Mouse (Mus musculus): ENCODE measurements around the gene Tmbim4.

Gene Tmbim4

DNA sequence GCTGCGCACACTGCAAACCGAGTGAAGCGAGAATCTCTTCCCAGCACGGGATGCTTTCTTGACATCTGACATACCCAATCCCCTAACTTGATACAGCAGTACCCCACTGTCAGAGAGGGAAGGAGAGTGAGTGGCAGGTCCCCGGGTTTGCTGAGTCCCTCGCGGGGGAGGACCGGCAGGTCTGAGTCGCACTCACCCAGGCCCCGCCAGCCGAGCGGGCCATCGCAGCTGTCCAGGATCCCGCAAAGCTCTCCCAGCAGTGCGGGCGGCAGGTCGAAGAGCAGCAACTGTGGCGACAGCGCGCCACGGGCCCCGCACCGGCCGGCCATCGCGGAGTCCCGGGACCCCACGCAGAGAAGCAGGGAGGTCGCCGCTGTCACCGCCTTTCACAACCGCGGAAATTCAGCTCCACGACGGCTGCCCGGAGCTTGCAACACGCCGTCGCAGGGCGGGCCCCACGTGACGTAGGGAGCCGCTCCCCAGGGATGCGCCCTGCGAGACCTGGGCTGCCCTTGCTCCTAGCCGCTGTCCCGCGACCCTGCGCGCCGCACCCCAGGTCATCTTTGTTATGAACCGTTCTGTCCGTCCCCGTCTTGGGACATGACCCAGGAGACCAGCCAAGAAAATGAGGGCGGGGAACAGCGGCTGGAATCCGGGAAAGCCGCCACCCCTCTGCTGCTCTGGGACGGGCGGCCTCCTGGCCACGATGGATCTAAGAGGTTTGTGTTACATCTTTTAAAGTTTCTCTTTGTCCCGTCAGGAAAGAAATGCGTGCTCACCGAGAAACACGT is at the start of gene Tmbim4:
Gene Tmbim4 (plus strand): TSS at position 460 of the 791 bp plus-strand sequence.
- peak; percentile 48 for DNase-seq (ENCODE audit: low read depth, low spot score)

DNA sequence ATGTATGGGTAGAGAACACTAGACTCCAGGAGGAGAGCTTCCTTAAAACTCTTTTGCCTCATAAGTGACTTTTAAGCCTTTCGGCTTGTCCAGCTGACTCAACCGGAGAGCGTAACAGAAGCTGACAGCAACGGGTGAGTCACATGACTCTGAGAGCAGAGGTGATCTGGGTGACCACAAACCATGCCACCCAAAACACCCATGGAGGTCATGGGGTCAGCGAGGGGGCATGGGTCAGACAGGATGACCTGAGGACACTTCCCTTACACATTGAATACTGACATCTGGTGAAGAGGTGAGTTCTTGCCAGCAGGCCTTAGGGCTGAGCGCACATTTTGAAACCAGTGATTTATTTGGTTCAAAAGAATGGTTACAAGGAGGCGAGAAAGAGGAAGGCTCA is 49.7 kb upstream of the Tmbim4 start:
- DNase-seq (ENCODE audit: low read depth, low spot score), result no peak

DNA sequence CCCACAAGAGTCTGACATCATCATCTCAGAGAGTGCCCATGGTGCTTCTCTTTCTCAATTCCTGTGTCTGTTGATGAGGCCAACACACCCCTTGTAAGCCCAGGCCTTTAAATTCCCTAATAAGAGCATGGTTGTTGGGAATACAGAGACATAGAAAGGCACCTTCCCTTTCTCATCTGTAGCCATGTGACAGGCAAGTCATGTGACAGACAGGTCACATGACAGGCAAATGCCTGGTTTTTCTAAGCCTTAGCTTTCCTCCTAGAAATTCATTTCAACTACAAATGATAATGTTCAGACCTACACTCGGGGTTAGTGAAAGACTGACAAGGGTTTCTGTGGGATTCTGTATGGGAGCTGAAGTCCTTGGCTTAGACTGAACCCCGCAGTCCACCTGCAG is 47.5 kb upstream of the Tmbim4 start:
- DNase-seq (ENCODE audit: low read depth, low spot score), result no peak

- no peak for DNase-seq (ENCODE audit: low read depth, low spot score)
Observed at GRCm38 (mm10) chr10:120160533-120160932, 40.9 kb upstream of the Tmbim4 start.

DNA sequence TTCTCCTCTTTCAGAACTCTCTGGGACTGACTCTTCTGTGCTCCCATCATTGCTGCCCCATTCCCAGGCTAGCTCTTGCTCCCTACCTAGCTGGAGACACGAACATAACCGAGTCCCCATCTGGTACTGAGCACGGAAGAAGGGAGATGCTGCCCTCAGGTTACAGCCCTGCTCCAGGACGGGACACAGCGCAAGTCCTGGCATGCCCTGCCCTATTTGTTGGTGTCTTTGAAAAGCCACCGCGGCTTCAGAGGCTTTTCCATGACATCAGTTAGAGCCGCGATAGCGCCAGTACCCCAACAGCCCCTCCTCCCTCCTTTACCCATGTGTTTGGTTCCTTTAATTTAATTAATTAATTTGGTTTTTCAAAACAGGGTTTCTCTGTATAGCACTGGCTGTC is 38.5 kb upstream of the Tmbim4 start:
- DNase-seq (ENCODE audit: low read depth, low spot score), result no peak

DNA sequence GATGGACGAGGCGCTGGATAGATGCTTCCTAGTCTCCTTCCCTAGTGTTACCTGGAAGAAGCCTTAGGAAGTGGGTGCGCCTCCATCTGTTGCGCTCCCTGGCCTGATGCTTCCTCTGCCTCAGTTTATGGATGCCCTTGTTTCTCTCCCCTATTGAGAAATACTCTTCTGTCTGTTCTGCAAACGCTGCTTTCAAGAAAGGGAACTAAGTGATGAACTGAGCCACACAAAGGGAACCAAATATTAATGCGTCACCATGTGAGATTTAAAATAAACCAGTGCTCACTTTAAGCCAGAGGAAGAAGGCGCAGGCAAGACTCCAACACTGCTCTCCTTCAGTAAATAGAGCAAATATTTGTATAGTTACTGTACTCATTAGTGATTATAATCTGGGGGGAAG is 37.9 kb upstream of the Tmbim4 start:
- no peak for DNase-seq (ENCODE audit: low read depth, low spot score)

DNA sequence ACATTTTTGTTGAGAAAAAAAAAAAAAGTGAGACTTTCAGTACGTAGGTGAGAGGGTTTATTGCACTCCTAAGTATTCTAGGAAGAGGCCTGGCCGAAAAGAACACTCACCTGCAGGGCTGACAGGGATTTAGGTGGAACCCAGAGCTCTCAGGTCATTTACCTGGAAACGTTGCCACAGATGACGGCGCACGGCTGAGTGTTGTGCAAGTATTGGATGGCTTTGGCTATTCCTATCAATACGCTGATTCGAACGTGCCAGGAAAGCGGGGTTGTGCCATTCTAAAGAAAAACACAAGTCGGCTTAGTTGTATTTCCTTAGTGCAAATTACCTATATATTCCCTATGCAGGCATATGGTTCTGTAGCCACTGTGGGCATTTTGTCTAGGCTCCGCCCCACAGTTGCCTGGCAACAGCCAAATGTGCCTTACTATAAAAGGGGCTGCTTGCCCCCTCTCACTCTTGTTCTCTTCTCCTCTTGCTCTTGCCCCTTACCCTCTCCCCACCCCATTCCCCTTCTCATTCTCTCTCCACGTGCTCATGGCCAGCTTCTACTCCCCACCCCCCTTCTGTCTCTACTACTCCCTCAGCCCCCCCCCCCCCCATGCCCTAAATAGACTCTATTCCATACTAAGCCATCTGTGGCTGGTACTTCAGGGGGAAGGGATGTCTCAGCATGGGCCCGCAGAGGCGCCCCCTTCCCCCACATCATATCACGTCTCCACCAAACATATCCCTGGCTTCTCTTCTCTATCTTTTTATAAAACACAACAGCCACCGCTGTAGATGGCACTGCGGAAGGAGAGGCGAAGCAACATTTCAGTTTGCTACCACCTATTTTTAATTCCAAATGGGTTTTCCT is 36.2 kb upstream of the Tmbim4 start:
- DNase-seq (ENCODE audit: low read depth, low spot score), result no peak

DNA sequence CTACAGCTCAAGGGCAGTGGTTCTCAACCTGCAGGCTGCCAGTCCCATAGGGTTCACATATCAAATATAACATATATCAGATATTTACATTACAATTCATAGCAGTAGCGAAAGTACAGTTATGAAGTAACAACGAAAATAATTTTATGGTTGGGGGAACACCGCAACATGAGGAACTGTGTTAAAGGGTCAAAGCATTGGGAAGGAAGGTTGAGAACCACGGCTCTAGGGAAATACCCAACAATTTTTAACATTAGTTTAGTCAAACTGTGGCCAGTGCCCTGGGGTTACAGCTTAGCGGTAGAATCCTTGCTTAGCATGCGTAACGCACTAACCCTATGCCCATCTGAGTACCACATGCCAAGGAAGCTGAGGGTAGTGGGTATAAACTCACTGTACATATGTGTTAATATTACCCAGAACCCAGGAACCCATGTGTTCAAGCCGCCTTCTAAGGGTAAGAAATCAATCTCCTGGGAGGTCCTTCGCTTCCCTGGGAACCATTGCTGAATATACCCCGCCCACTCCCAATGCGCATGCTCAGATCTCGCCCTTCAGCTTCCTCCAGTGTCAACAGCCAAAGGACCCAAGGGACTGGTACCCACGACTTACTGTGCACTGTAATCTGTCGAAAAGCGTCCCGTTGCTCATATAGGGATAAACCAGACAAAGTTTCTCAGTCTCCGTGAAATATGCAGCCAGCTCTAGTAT is 35.4 kb upstream of the Tmbim4 start:
- DNase-seq (ENCODE audit: low read depth, low spot score), result no peak

DNA sequence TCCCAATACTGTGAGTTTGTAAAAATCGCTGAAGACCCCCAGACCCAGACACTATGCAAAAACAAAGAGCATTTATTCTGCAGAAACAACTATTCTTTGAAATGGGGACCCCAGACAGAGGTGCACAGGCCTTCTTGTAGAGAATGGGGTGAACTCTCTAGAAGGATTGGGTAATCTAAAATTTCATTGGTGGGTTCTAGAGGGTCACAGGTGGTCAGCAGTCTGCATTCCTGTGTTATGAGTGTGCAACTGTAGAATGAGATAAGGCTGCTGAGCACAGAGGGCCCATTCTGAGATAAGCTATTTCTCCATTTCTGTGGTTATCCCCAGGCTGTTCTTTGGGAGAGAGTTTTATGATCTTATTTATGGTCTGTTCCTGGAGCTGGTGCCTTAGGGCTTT is 33.3 kb upstream of the Tmbim4 start:
- no peak for DNase-seq (ENCODE audit: low read depth, low spot score)

DNA sequence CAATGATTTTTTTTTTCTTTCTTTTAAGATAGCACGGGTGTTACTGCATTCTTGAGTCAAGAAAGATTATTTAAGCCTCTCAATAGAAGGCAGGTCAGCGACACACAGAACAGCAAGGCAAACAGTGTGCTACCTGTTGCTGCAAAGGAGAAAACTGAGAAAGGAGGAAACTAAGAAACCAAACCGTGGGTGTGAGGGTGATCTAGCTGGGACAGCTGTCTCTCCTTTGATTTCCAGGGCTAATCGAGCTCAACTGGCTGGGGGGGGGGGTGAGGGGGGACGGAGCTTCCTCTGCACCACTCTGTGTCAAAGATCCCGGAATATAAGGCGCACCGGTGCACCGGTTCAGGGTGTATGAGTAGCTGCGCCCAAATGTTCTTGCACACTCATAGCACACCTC is 32.3 kb upstream of the Tmbim4 start:
- DNase-seq (ENCODE audit: low read depth, low spot score), result no peak

- DNase-seq (ENCODE audit: low read depth, low spot score), result no peak
Observed at GRCm38 (mm10) chr10:120169841-120170240, 31.5 kb upstream of the Tmbim4 start.

DNA sequence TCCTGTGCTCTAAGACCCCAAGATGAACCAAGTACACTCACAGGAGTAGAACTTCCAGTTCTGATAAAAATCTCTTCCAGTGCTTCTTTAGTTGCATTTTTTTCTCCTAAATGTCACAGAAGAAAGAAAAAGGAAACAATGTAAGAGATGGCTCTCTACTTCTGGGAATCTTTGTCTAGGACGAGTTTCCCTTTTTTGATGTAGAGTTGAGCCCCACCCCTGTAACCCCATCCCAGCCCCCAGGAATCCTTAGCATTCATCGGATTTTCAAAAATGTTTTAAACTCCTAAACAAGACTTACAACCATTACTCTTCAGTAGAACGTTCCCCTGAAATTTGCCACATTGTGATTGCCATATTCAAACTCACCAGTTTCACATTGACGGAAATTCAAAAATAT is 31.1 kb upstream of the Tmbim4 start:
- no peak for DNase-seq (ENCODE audit: low read depth, low spot score)

- no peak for DNase-seq (ENCODE audit: low read depth, low spot score)
Observed at GRCm38 (mm10) chr10:120171340-120171739, 30.1 kb upstream of the Tmbim4 start.

- DNase-seq (ENCODE audit: low read depth, low spot score), result no peak
Observed at GRCm38 (mm10) chr10:120174192-120174705, 27.1 kb upstream of the Tmbim4 start.

DNA sequence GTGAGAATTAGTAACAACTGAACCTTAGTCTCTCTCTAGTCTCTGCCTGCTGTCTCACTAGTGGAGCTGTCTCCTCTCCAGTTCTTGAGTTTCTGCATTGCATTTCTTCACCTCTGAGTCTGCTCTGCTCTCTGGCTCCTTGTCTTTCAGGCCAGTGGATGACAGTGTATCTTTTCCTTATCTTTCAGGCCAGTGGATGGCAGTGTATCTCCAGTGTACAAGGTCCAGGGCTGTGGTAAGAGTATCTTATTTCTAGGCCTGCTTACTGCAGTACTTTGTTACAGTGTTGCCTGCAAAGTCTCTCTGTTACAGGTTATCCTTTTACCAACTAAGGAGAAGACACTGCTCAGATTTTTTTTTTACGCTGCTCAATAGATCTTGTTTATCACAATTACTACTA is 18.5 kb upstream of the Tmbim4 start:
- no peak for DNase-seq (ENCODE audit: low read depth, low spot score)

- DNase-seq (ENCODE audit: low read depth, low spot score), result no peak
Observed at GRCm38 (mm10) chr10:120183342-120183741, 18.0 kb upstream of the Tmbim4 start.

GRCm38 (mm10) chr10:120188513-120188912 is 12.9 kb upstream of the Tmbim4 start:
- DNase-seq (ENCODE audit: low read depth, low spot score), result no peak

DNA sequence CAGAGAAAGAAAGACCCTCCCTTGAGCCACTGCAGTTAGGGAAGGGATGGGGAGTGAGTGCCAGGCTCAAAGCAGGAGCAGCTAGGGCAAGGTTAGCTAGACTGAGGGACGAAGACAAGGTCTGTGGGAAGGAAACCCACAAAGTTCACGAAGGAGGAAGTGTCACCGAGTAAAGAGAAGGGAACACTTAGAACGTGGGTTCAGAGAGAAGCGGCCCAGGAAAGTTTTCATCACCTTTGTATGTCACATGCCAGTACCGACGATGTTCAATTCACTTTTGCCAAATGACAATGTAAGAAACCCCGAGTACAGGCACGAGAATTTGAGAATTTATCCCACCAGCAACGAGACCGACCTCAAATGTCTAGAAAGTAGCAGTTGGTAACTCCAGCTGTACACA is 12.1 kb upstream of the Tmbim4 start:
- no peak for DNase-seq (ENCODE audit: low read depth, low spot score)

GRCm38 (mm10) chr10:120189782-120190181 is 11.6 kb upstream of the Tmbim4 start:
- no peak for DNase-seq (ENCODE audit: low read depth, low spot score)

DNA sequence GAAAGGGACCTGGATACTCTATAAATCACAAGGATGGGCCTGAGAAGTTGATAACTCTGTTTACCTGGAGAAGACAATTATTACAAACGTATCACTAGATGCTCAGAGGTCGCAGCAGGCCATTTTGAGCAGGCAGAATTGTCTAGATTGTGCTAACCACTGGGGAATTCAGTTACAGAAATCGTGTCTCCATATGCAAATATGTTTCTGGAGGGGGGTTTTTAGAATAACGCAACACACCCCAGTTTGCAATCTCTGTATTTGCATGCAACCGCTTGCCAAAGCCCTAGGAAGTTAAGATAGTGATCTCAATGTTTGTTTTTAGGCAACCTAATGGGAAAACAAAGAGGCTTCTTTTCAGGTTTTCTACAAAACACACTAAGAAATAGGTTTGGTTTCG is 10.2 kb upstream of the Tmbim4 start:
- no peak for DNase-seq (ENCODE audit: low read depth, low spot score)

DNA sequence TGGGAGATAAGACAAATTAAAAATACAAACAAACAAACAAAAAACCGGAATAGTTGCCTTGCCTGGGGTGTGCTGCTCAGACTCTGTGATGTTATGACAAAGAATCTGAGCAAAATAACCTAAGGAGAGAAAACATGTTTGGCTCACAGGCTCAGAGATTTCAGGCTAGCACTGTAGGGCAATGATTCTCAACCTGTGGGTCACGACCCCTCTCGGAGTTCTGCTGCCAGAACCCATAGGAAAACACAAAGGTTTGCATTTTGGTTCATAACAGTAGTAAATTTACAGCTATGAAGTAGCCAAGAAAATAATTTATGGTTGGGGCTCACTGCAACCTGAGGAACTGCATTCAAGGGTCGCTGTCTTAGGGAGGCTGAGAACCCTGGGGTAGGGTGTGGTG is 9.1 kb upstream of the Tmbim4 start:
- DNase-seq (ENCODE audit: low read depth, low spot score), result no peak

DNA sequence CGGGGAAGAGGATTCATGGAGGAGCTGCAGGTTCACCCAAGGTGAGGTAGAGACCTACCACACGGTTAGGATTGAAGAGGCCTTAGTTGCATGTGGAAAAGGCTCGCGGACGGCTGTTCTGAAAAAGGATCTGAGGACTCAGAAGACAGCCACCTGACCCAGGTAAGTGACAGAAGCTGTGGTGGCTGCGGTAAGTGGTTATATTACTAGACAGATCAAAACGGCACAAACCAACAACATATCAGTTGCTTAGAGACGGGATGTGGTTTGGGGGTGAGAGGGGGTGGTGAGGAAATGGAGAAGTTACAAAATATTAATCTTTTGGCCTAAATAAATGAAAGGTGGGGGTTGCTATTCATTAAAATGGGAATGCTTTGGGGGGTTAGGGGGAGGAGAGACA is 8.1 kb upstream of the Tmbim4 start:
- no peak for DNase-seq (ENCODE audit: low read depth, low spot score)
